Mouse (Mus musculus) gastrocnemius, adult 18-20 months (tissue): ENCODE data around the gene Zfp263. TPM values are rescaled to one million over a fixed set of nuclear protein-coding genes. Genes with fewer than 3 reads are reported as not detected.
A peak's percentile ranks its signal among the peaks of the same experiment; 100 is the strongest.

Source experiments
- DNase-seq: peaks from one replicate; pipeline ENCODE4 v3.0.0; 2021; ENCODE audit warnings: low spot score
- long read RNA-seq, 2 experiments: library from polyadenylated mRNA; stranded (forward); transcript quantifications; one replicate each; pipeline ENCODE4 v2.0.0; 2021
- total RNA-seq, 2 experiments: library from RNA; stranded (reverse); gene quantifications; 2 replicates each; pipeline ENCODE4 v1.2.3; 2021

Zfp263 gene
- total RNA-seq, result 1 to 10 TPM; 5.4 to 6.1 TPM
- long read RNA-seq, experiment 1, partial matches to known transcripts, result 0 of 4 reads
- long read RNA-seq, experiment 1, other reads (novel, unspliced or antisense), result 1 of 4 reads
- long read RNA-seq, experiment 2, partial matches to known transcripts, result 0 of 3 reads
- long read RNA-seq, experiment 2, other reads (novel, unspliced or antisense), result 0 of 3 reads

- DNase-seq, result peak; percentile 92
These were observed at the start of gene Zfp263 for GRCm38 (mm10) chr16:3743503-3744185. TSS of gene Zfp263 (plus strand) at chr16:3744093.

DNA sequence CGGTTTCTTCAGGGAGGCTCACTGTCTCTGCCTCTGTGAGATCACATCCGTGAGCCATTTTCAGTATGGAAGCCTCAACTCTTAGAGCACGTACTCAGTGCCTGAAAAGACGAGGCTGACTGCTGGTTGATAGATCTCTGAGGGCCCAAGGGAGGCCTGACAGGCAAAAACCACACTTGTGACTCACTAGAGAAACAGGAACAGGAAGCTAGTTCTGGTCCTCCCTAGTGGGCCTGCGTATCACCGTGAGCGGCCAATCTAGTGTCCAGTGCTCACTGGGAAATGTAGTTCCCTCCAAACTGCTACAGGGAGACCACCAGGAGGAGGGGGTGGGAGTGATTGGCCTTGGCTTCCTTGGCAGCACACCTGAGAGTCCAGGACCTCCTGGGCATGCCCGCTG is 44.6 kb upstream of the Zfp263 start:
- no peak for DNase-seq

DNA sequence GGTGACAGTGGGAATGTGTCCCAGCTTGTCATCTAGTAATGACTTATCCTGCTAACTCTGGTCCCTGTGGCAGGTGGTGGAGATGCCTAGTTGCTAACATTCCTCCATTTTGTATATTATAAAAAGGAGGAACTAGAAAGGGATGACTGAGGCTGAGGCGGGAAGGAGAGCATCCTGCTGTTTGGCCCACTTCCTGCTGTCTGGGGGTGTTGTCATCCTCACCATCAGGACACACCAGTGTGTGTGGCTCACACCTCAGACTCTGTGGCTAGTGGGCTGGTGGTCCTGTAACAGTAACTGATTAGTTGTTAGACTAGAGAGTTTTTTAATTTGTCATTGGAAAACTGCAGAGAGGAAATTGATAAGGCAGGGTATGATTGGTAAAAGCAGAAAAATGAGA is 43.0 kb upstream of the Zfp263 start:
- DNase-seq, result no peak

DNA sequence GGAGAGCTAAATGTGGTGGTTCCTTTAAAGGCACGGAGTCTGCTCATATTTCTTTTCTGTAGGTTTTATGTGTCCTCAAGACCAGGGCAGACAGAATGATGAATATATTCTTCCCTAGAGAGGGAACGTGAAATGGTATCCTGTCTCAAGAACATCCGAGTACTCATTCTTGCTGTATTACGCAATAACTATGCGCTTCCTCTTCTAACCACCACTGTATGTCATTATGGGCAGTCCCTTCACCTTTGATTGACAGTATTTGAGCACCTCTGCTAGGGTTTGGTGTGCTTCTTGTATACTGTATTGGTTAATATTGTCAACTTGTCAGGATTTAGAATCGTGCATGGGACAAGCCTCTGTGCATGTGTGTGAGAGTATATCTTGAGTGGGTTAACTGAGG is 37.2 kb upstream of the Zfp263 start:
- no peak for DNase-seq

GRCm38 (mm10) chr16:3714731-3715130 is 29.2 kb upstream of the Zfp263 start:
- no peak for DNase-seq

DNA sequence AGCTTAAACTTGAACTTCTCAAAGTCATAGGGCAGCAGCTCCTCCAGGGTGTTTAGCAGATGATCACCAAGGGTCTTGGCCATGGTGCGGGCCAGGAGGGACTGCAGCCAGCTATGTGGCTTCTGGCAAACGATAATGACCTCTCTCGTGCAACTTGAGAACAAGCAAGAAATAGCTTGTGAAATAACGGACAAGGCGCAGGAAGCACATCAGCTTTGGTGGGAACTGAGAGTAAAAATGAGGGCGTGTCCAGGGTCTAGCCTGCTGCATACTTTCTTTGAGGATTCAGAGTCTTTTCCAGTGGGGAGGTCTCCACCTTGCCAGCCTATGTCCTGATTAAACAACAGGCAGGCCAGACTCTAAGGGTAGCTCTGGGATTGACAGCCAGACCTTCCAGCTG is 25.9 kb upstream of the Zfp263 start, which contains the start of gene Mefv:
TSS of gene Mefv (minus strand) at position 118 of the 400 bp plus-strand sequence.
- no peak for DNase-seq

- no peak for DNase-seq
These were observed 20.7 kb upstream of the Zfp263 start for GRCm38 (mm10) chr16:3723231-3723630.

DNA sequence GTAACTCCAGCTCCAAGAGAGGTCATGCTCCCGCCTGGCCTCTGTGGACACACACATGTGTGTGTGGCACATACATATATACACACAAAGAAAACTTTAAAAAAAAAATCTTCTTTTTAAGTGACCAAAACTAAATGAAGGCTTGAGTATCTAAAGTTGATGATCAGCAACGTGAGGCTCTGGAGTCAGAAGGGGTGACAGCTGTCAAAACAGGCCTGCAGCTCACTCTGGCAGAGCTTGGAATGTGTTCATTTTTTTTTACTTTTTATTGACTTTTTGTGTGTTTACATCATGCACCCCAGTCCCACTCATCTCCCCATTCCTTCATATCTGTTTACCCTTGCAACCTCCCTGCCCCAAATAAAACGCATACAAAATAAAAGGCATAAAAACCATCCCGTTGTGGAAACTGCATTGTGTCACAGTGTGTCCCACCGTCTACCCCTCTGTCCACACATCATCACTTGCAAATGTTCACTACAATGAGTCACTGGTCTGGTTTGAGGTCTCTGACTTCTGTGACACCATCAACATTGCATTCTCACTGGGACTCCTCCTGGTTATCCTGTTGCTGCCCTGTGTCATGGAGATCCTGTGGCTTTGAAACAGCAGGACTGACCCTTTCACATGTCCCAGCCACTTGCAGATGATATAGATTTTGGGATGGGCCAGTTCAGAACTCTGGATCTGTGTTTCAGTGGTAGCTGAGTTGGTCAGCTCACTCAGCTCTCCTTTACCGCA is 15.7 kb upstream of the Zfp263 start:
- no peak for DNase-seq

GRCm38 (mm10) chr16:3732612-3733011 is 11.3 kb upstream of the Zfp263 start:
- no peak for DNase-seq

GRCm38 (mm10) chr16:3733198-3733732 is 10.6 kb upstream of the Zfp263 start:
- no peak for DNase-seq

- no peak for DNase-seq
These were observed 1.4 kb upstream of the Zfp263 start for GRCm38 (mm10) chr16:3742466-3742865.

DNA sequence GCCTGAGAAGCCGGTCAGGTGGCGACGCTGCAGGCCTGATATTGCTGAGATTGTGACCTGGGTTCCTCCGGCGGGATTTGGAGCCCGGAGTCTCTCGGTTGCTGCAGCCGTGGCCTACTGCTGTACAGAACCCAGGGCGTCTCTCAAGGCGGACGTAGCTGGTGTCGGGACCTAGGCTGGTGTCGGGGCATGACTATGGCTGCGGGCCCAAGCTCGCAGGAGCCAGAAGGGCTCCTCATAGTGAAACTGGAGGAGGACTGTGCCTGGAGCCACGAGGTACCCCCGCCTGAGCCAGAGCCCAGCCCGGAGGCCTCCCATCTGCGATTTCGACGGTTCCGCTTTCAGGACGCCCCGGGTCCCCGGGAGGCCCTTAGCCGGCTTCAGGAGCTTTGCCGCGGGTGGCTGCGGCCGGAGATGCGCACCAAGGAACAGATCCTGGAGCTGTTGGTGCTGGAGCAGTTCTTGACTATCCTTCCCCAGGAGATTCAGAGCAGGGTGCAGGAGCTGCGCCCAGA is 350 bp downstream of the Zfp263 start:
- DNase-seq, result no peak

DNA sequence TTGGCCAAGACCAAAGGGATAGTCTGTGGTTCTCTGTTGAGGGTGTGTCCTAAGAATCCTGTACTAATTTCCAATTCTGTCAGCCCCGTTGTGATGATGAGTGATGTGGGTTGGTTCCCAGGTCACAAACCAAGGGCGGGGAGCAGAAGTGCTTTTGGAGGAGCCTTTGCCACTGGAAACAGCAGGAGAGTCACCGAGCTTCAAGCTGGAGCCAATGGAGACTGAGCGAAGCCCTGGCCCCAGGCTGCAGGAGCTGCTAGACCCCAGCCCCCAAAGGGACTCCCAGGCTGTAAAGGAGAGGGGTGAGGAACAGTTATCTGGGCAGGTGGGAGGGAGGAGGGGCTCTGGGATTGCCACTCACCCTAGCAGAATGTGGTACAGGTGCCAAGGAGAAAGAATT is 1.8 kb downstream of the Zfp263 start:
- no peak for DNase-seq

DNA sequence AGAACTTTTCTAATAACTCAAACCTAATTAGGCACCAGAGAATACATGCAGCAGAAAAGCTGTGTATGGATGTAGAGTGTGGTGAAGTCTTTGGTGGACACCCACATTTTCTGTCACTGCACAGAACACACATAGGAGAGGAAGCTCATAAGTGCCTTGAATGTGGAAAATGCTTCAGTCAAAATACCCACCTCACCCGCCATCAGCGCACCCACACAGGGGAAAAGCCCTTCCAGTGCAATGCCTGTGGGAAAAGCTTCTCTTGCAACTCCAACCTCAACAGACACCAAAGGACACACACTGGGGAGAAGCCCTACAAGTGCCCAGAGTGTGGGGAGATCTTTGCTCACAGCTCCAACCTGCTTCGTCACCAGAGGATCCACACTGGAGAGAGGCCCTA is 5.1 kb downstream of the Zfp263 start:
- DNase-seq, result no peak

GRCm38 (mm10) chr16:3771603-3772002 is 27.7 kb downstream of the Zfp263 start:
- DNase-seq, result no peak

GRCm38 (mm10) chr16:3776365-3776764 is 32.5 kb downstream of the Zfp263 start:
- no peak for DNase-seq

GRCm38 (mm10) chr16:3777986-3778385 is 34.1 kb downstream of the Zfp263 start:
- no peak for DNase-seq

DNA sequence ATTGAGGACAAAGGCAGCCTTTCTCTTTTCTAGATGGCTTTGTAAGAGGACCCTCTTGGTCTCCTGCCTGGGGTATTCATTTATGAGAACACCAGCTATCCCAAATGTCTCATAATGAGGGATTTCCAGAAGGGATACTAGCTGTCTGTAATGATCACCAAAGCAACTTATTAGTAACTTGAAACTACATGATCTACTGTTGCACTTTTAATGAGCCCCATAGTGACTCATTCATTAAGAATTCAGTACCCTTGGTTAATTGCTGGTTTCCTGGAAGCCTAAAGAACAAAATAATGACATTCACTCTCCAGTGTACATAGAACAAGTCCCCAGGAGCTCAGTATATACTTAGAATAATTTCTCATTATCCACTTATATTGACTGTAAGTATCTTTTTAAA is 37.3 kb downstream of the Zfp263 start:
- DNase-seq, result no peak

- DNase-seq, result no peak
These were observed 44.5 kb downstream of the Zfp263 start for GRCm38 (mm10) chr16:3788394-3788793.
